Mouse (Mus musculus): Measurements from ENCODE around the gene Sdc1. TPM values are rescaled to one million over a fixed set of nuclear protein-coding genes. Genes with fewer than 3 reads are reported as not detected.

Gene Sdc1
- polyA plus RNA-seq, 1 experiment from 2014 or later, result 133 TPM

- Histone ChIP-seq H3K27ac (no peak overlapping the region), H3K4me1 (peaks cover 16% of the 10 kb centered on the region), H3K36me3 (replicated peaks) (no peaks in the 10 kb centered on the region), H3K27me3 (ENCODE audit: poor library complexity, severe bottlenecking) (no peaks in the 10 kb centered on the region), H3K9me3 (no peaks in the 10 kb centered on the region), H3K4me3 (no peak overlapping the region)
- DNase-seq (ENCODE audit: extremely low spot score, low spot score), result no peak
- 85% methylated on average over 7 of the region's 7 CpGs for WGBS
Measured at GRCm38 (mm10) chr12:8842725-8843124, 71.6 kb downstream of the Sdc1 start.

Other genes with a start within 250 kb of the Sdc1 start
- gene Slc7a15, start 172.3 kb upstream of the Sdc1 start, polyA plus RNA-seq (2016; fragmentation: Nextera tagmentation; extraction: Ambion mirVana), result not detected in 2 replicates
- gene Pum2, start 97.2 kb upstream of the Sdc1 start, polyA plus RNA-seq (2016; fragmentation: Nextera tagmentation; extraction: Ambion mirVana), result 76.2 and 80.0 TPM in 2 replicates
- gene Laptm4a, start 150.3 kb downstream of the Sdc1 start, polyA plus RNA-seq (2016; fragmentation: Nextera tagmentation; extraction: Ambion mirVana), result 178 and 181 TPM in 2 replicates
- gene Matn3, start 176.6 kb downstream of the Sdc1 start, polyA plus RNA-seq (2016; fragmentation: Nextera tagmentation; extraction: Ambion mirVana), result 5.9 and 7.0 TPM in 2 replicates
- gene Wdr35, start 202.6 kb downstream of the Sdc1 start, polyA plus RNA-seq (2016; fragmentation: Nextera tagmentation; extraction: Ambion mirVana), result 28.1 and 28.3 TPM in 2 replicates

Data from forebrain, embryonic 10.5 days (tissue).